Mouse (Mus musculus): Measurements from ENCODE around the gene Eml5. TPM values are rescaled to one million over a fixed set of nuclear protein-coding genes. Genes with fewer than 3 reads are reported as not detected.

Eml5 gene
- total RNA-seq, 2 experiments from 2014 or later, result 14.1 to 32.0 TPM

Other genes starting within 250 kb of the Eml5 start
- 10 to 100 TPM; 17.5 to 22.7 TPM for gene Ptpn21, start 164.1 kb downstream of the Eml5 start, total RNA-seq (2021)
- 10 to 100 TPM; 74.9 to 84.4 TPM for gene Zc3h14, start 154.5 kb downstream of the Eml5 start, total RNA-seq (2021)
- gene Ttc8, start 19.1 kb upstream of the Eml5 start, total RNA-seq (2021), result 10 to 100 TPM; 17.4 to 25.8 TPM